Mouse (Mus musculus): ENCODE measurements at regions not wholly inside any gene's neighbourhood (a gene's known extent, or its start where the extent isn't known, plus 50 kb on each side); places are given as distances from the start of the nearest gene placed in this dataset.

- Histone ChIP-seq H3K4me3 (no peak overlapping the region), H3K36me3 (replicated peaks) (no peaks in the 10 kb centered on the region), H3K9me3 (no peaks in the 10 kb centered on the region), H3K27me3 (ENCODE audit: poor library complexity, severe bottlenecking) (no peaks in the 10 kb centered on the region), H3K27ac (no peak overlapping the region), H3K4me1 (peaks cover 4% of the 10 kb centered on the region; the same call in 1 of the 2 replicates)
- no peak for DNase-seq (ENCODE audit: extremely low spot score, low spot score)
- 88% methylated on average over 4 of the region's 4 CpGs for WGBS
These were observed 523.4 kb upstream of the A1bg start for GRCm38 (mm10) chr15:61446053-61446840.

- Histone ChIP-seq H3K27me3 (ENCODE audit: poor library complexity, severe bottlenecking) (no peaks in the 10 kb centered on the region), H3K9me3 (no peaks in the 10 kb centered on the region), H3K36me3 (replicated peaks) (no peaks in the 10 kb centered on the region), H3K27ac (no peak overlapping the region), H3K4me1 (no peaks in the 10 kb centered on the region), H3K4me3 (no peak overlapping the region)
- WGBS: 84% methylated on average over 4 of the region's 4 CpGs
- DNase-seq (ENCODE audit: extremely low spot score, low spot score): no peak
These were observed 519.1 kb upstream of the A1bg start for GRCm38 (mm10) chr15:61441734-61442398.

- no peaks in the 10 kb centered on the region for H3K9me3 ChIP-seq
- H3K27me3 ChIP-seq (ENCODE audit: poor library complexity, severe bottlenecking): no peaks in the 10 kb centered on the region
- no peaks in the 10 kb centered on the region for H3K4me1 ChIP-seq
- no peak for DNase-seq (ENCODE audit: extremely low spot score, low spot score)
- no peaks in the 10 kb centered on the region for H3K36me3 ChIP-seq (replicated peaks)
- 94% methylated on average over 2 of the region's 2 CpGs for WGBS
- no peak overlapping the region for H3K4me3 ChIP-seq
- H3K27ac ChIP-seq: no peak overlapping the region
These were observed 518.2 kb upstream of the A1bg start for GRCm38 (mm10) chr15:61441012-61441411.

DNA sequence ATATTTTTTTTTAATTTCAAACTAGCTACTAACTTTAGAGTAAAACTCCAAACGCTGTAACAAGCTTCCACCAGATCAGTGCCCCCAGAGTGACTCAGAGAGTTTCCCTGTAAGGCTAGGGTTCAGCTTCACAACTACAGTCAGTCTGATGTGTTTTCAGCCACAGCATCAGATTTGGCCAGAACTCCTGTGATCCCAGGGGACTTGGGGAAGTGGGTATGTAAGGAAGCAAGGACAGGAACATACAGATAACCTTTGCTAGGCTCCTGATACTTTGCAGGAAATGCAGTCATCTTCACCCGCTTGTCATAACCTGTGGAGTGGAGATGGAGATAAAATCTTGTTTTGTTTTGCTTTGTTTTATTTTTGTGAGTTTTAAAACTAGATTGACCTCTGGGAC is 517.5 kb upstream of the A1bg start:
- H3K36me3 ChIP-seq (replicated peaks): no peaks in the 10 kb centered on the region
- whole genome bisulfite sequencing: 91% methylated on average over 2 of the region's 2 CpGs
- H3K9me3 ChIP-seq: no peaks in the 10 kb centered on the region
- H3K27ac ChIP-seq: no peak overlapping the region
- DNase-seq (ENCODE audit: extremely low spot score, low spot score): no peak
- no peaks in the 10 kb centered on the region for H3K27me3 ChIP-seq (ENCODE audit: poor library complexity, severe bottlenecking)
- H3K4me3 ChIP-seq: no peak overlapping the region
- no peaks in the 10 kb centered on the region for H3K4me1 ChIP-seq

GRCm38 (mm10) chr15:61439623-61440170 is 516.9 kb upstream of the A1bg start:
- Histone ChIP-seq H3K4me3 (no peak overlapping the region), H3K36me3 (replicated peaks) (no peaks in the 10 kb centered on the region), H3K27me3 (ENCODE audit: poor library complexity, severe bottlenecking) (no peaks in the 10 kb centered on the region), H3K4me1 (no peaks in the 10 kb centered on the region), H3K9me3 (no peaks in the 10 kb centered on the region), H3K27ac (no peak overlapping the region)
- DNase-seq (ENCODE audit: extremely low spot score, low spot score): no peak
- 89% methylated on average over 2 of the region's 2 CpGs for WGBS

- Histone ChIP-seq H3K9me3 (no peaks in the 10 kb centered on the region), H3K4me1 (no peaks in the 10 kb centered on the region), H3K27ac (no peak overlapping the region), H3K4me3 (no peak overlapping the region), H3K36me3 (replicated peaks) (no peaks in the 10 kb centered on the region), H3K27me3 (ENCODE audit: poor library complexity, severe bottlenecking) (no peaks in the 10 kb centered on the region)
- 88% methylated on average over 2 of the region's 2 CpGs for whole genome bisulfite sequencing
- no peak for DNase-seq (ENCODE audit: extremely low spot score, low spot score)
These were observed 506.1 kb upstream of the A1bg start for GRCm38 (mm10) chr15:61428818-61429415.

DNA sequence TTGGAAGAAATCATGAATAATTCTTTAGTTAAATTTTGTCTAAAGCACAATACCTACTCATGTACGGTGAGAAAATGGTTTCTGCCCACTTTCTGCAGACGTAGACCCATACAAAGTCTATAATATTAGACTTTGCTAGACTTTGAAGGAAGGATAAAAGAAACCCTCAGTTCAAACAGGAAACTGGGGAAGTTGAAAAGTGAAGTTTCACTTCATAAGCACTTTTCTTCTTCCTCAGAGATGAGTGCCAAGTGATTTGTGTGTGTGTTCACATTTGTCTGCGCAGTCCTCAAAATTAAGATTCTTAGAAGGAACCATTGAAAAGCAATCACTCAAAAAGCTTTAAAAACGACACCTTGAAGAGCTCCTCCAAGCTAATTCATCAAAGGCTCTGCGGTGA is 500.2 kb upstream of the A1bg start:
- Histone ChIP-seq H3K4me3 (no peak overlapping the region), H3K9me3 (no peaks in the 10 kb centered on the region), H3K27me3 (ENCODE audit: poor library complexity, severe bottlenecking) (no peaks in the 10 kb centered on the region), H3K4me1 (no peaks in the 10 kb centered on the region), H3K27ac (no peak overlapping the region), H3K36me3 (replicated peaks) (no peaks in the 10 kb centered on the region)
- no peak for DNase-seq (ENCODE audit: extremely low spot score, low spot score)
- WGBS: 89% methylated on average over 5 of the region's 5 CpGs

DNA sequence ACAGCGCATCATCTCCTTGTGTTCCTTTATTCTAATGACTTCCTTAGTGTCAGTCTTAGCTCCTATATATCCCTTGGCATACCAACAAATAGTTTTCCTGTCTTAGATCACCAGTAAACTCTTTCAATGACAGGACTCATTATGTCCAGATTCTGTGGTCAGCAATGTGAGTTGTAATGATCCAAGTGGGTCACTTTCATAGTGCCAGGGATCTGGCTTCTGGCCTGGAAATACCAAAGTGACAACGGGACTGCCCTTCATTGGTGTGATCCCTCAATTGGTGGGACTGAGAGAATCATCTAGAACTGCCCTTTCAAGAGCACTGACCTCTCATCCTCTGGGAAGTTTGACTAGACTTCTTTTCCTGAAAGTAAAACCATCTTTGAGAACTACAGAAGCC is 494.7 kb upstream of the A1bg start:
- no peak for DNase-seq (ENCODE audit: extremely low spot score, low spot score)
- Histone ChIP-seq H3K4me3 (no peak overlapping the region), H3K36me3 (replicated peaks) (no peaks in the 10 kb centered on the region), H3K27me3 (ENCODE audit: poor library complexity, severe bottlenecking) (no peaks in the 10 kb centered on the region), H3K27ac (no peak overlapping the region), H3K4me1 (no peaks in the 10 kb centered on the region), H3K9me3 (no peaks in the 10 kb centered on the region)
- WGBS: 90% methylated on average over 2 of the region's 2 CpGs

- 91% methylated on average over 3 of the region's 3 CpGs for WGBS
- H3K27me3 ChIP-seq (ENCODE audit: poor library complexity, severe bottlenecking): no peaks in the 10 kb centered on the region
- H3K4me1 ChIP-seq: no peaks in the 10 kb centered on the region
- H3K4me3 ChIP-seq: no peak overlapping the region
- H3K9me3 ChIP-seq: no peaks in the 10 kb centered on the region
- no peaks in the 10 kb centered on the region for H3K36me3 ChIP-seq (replicated peaks)
- no peak overlapping the region for H3K27ac ChIP-seq
- no peak for DNase-seq (ENCODE audit: extremely low spot score, low spot score)
These were observed 494.0 kb upstream of the A1bg start for GRCm38 (mm10) chr15:61416841-61417240.

DNA sequence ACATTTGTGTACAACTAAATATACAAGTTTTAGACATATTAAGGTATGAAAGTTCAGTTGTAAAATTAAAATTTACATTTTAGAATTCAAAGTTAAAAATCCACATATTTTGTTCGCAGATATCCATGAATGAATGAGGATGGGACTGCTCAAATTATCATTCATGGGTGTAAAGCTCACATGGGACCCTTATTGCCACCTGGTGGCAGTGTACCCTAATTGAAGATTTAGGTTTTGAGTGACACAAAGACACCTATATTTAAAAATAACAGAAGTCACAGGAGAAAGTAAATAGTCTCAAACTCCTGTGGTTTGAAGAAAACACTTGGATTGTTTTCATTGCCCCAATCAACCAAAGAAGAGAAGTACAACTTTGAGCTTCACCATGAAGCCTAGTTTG is 492.8 kb upstream of the A1bg start:
- no peak for DNase-seq (ENCODE audit: extremely low spot score, low spot score)
- Histone ChIP-seq H3K27me3 (ENCODE audit: poor library complexity, severe bottlenecking) (no peaks in the 10 kb centered on the region), H3K27ac (no peak overlapping the region), H3K4me3 (no peak overlapping the region), H3K4me1 (no peaks in the 10 kb centered on the region), H3K9me3 (no peaks in the 10 kb centered on the region), H3K36me3 (replicated peaks) (no peaks in the 10 kb centered on the region)
- 67% methylated on average over 1 of the region's 1 CpGs for WGBS

DNA sequence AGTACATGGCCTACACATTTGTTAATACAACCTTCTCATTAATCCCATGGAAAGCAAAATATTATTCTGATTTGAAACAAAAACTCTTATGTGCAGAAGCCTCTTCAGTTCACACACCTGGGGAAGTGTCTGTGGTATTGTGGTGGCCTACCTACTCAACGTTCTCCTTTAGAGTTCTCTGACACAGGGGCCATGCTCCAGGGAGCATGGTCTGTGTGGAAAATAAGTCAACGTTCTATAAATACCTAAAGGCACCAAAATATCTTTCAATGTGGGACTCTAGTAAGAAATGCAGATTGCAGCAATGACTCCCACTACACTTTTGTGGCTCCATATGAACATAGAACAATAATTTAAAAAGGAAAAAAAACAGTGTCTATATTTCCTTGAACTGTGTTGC is 489.0 kb upstream of the A1bg start:
- 91% methylated on average over 2 of the region's 2 CpGs for WGBS
- Histone ChIP-seq H3K36me3 (replicated peaks) (no peaks in the 10 kb centered on the region), H3K4me1 (no peaks in the 10 kb centered on the region), H3K27me3 (ENCODE audit: poor library complexity, severe bottlenecking) (no peaks in the 10 kb centered on the region), H3K9me3 (no peaks in the 10 kb centered on the region), H3K4me3 (no peak overlapping the region), H3K27ac (no peak overlapping the region)
- no peak for DNase-seq (ENCODE audit: extremely low spot score, low spot score)

DNA sequence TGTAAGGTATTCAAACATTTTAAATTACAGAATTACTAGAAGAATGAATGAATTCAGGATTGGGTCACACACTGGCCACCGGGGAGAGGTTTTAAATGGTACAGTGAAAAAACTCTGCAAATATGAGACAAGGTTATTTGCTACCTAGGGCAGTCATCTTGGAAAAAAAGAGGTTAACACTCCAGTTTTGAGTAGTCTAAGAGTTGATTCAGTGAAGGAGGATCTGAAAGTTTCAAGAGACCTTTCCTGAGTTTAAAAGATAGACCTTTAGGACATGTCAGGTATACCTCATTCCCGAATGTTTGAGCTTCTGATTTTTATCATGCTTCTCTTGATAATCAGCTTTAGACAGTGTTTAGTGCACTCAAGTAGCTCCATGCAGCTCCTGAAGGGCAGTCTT is 488.0 kb upstream of the A1bg start:
- 91% methylated on average over 2 of the region's 2 CpGs for WGBS
- no peaks in the 10 kb centered on the region for H3K9me3 ChIP-seq
- DNase-seq (ENCODE audit: extremely low spot score, low spot score): no peak
- no peaks in the 10 kb centered on the region for H3K4me1 ChIP-seq
- H3K36me3 ChIP-seq (replicated peaks): no peaks in the 10 kb centered on the region
- no peak overlapping the region for H3K27ac ChIP-seq
- no peak overlapping the region for H3K4me3 ChIP-seq
- H3K27me3 ChIP-seq (ENCODE audit: poor library complexity, severe bottlenecking): no peaks in the 10 kb centered on the region

GRCm38 (mm10) chr15:61408621-61409020 is 485.8 kb upstream of the A1bg start:
- Histone ChIP-seq H3K4me1 (no peaks in the 10 kb centered on the region), H3K36me3 (replicated peaks) (no peaks in the 10 kb centered on the region), H3K9me3 (no peaks in the 10 kb centered on the region), H3K27ac (no peak overlapping the region), H3K4me3 (no peak overlapping the region), H3K27me3 (ENCODE audit: poor library complexity, severe bottlenecking) (no peaks in the 10 kb centered on the region)
- DNase-seq (ENCODE audit: extremely low spot score, low spot score): no peak
- 94% methylated on average over 1 of the region's 1 CpGs for WGBS
